Mouse (Mus musculus) gastrocnemius, adult 2 months (tissue): Measurements from ENCODE around the gene Hcar1. TPM values are rescaled to one million over a fixed set of nuclear protein-coding genes. Genes with fewer than 3 reads are reported as not detected.

Experiments used
- DNase-seq: peaks from one replicate; pipeline ENCODE4 v3.0.0; 2022
- H3K27ac ChIP-seq: fragments of 200-600 bp; 2 replicates; pipeline ENCODE4 v1.8.1; 2022; ENCODE audit warnings: mild to moderate bottlenecking
- H3K4me3 ChIP-seq: fragments of 200-600 bp; 2 replicates; pipeline ENCODE4 v1.8.1; 2022; ENCODE audit warnings: mild to moderate bottlenecking, moderate library complexity
- CTCF ChIP-seq: fragments of 200-600 bp; IDR thresholded peaks from 2 replicates; pipeline ENCODE4 v1.8.1; 2022; ENCODE audit warnings: antibody characterized with exemption, mild to moderate bottlenecking, moderate library complexity
- intact Hi-C: fragments of 180-260 bp; cut with DNase I; formaldehyde crosslinking; loops from one replicate; pipeline ENCODE4 v1.15.1; 2025
- total RNA-seq, 2 experiments: library from RNA; stranded (reverse); gene quantifications; 2 replicates each; pipeline ENCODE4 v1.2.3; 2021

The Hcar1 gene
- total RNA-seq, 2 experiments from 2014 or later = 0.08 to 0.17 TPM

DNA sequence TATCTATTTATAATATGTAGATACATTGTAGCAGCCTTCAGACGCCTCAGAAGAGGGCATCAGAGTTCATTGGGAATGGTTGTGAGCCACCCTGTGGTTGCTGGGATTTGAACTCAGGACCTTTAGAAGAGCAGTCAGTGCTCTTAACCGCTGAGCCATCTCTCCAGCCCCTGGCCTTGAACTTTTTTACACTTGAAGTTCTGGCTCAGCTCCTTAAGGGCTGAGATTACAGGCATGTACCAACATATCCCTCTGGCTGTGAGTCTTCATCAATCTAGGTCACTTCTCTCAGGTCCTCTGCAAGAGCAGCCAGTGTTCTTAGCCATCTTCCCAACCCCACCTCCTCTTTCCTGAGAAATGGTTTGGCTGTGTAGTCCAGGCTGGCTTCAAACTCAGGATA lies 10.5 kb upstream of the Hcar1 start:
- no peak for TF ChIP-seq CTCF
- intact Hi-C loops = no loop called here
- no peak overlapping the region for H3K4me3 ChIP-seq
- no peak for DNase-seq
- no peak overlapping the region for H3K27ac ChIP-seq

DNA sequence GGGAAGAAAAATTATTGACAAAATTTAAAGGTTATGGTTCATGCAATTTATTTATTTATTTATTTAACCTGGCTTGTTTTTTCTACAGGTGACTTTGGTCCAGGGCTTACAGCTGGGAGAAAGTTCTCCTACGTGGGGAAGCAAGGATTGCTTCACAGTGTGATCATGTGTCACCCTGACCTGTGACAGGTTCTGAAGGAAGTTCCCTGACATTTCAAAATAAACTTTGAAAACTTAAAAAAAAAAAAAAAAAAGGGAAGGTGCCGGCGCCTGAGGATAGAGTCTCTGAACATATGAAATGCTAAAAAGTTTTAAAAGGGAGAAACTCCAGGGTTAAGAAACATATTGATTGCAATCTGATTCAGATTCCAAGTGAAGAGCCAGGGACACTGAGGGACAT lies 6.5 kb upstream of the Hcar1 start:
- no peak overlapping the region for H3K27ac ChIP-seq
- H3K4me3 ChIP-seq = no peak overlapping the region
- intact Hi-C loops = no loop called here
- no peak for DNase-seq
- TF ChIP-seq CTCF = no peak

DNA sequence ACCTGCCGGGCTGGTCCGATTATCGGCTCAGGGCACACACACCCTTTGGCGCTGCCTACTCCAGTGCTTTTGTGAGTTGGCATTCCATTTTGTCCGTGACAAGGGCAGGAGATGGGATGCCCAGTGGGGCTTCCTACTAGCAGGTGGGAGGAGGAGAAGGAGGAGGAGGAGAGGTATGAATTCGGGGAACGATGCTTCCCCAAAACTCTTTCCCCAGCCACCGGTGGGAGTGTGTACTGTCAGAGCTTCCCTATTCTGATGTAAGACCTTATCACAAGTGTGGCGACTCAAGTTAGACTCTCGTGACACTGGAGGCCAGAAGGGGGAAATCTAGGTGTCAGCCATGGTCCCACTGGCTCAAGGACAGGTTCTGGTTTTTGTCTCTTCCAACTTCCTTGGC lies 4.5 kb upstream of the Hcar1 start:
- intact Hi-C loops = no loop called here
- no peak overlapping the region for H3K27ac ChIP-seq
- TF ChIP-seq CTCF = no peak
- DNase-seq = no peak
- no peak overlapping the region for H3K4me3 ChIP-seq

DNA sequence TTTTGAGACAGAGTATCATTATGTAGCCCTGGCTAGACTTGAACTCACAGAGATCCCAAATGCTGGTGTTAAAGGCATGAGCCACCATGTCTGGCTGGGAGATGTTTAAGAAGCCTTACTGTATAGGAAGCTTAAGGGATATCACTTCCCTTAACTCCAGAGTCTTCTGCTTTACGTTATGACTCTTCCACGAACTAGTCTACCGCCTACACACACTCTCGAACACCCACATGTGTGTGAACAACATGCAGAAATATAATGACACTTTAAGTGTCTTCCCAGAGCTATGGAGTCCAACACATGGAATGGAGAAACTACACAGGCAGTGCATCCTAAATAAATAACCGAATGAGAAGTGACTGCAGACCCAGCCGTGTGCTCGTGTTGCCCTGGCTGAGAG lies 4.1 kb upstream of the Hcar1 start:
- intact Hi-C loops = no loop called here
- H3K4me3 ChIP-seq = no peak overlapping the region

DNA sequence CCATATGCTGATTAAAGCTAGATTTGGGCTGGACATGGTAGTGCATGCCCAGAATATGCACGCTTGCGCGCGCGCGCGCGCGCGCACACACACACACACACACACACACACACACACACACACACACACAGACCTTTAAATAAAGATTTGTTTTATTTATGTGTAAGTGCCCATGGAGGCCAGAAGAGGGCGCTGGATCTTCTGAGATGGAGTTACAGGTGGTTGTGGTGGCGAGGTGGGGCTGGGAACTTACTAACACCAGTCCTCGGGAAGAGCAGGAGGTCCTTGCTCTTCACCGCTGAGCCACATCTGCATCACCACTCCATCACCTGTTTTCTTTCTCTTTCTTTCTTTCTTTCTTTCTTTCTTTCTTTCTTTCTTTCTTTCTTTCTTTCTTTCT lies 958 bp upstream of the Hcar1 start:
- Histone ChIP-seq H3K4me3 (no peak overlapping the region), H3K27ac (no peak overlapping the region)
- DNase-seq = no peak
- TF ChIP-seq CTCF = peak; percentile 5; the same call in 1 of the 2 replicates
- intact Hi-C loops = no loop called here

More for the DNA sequence above, 4.1 kb upstream of the Hcar1 start:
- no peak for DNase-seq
- H3K27ac ChIP-seq = no peak overlapping the region
- TF ChIP-seq CTCF = no peak

DNA sequence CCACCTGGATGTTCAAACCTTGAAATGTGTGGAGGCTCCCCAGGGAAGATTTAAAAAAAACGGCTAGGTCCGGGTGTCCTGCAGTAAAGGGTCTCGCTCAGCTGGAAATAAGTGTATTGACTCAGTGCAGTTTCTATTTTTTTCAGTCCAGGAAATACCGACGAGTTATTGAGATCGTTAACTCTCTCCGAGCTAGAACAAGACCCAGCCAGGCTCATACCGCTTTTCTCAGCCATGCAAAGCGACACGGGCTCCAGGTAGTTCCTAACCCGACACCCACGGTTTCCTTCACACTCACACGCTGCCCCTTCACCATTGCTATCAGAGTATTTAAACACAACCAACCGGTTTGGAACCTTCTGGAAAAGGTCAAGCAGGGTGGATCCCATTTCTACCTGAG lies 1.8 kb downstream of the Hcar1 start:
- no peak for DNase-seq
- intact Hi-C loops = no loop called here
- H3K27ac ChIP-seq = no peak overlapping the region
- H3K4me3 ChIP-seq = peak overlapping the region; percentile 40
- no peak for TF ChIP-seq CTCF

DNA sequence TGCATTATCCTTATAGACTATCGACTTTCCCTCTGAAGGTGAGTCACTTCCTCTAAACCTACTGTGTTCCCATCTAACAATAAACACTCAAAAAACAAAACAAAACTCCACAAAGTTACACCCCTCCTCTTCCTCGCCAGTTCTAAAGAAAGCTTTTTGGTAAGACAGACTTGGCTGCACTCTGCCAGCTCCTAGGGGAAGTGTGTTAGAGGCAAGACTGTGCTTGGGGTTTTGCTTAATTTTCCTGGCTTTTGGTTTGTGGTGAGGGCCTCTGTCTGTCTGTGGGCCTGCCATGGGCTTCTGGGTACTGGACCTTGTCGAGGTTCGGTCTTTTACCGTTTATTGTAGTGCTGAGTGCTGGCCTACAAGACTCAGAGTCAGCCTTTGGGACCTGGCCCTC lies 5.6 kb downstream of the Hcar1 start:
- intact Hi-C loops = no loop called here
- no peak for TF ChIP-seq CTCF
- H3K27ac ChIP-seq = no peak overlapping the region
- DNase-seq = no peak
- H3K4me3 ChIP-seq = no peak overlapping the region

DNA sequence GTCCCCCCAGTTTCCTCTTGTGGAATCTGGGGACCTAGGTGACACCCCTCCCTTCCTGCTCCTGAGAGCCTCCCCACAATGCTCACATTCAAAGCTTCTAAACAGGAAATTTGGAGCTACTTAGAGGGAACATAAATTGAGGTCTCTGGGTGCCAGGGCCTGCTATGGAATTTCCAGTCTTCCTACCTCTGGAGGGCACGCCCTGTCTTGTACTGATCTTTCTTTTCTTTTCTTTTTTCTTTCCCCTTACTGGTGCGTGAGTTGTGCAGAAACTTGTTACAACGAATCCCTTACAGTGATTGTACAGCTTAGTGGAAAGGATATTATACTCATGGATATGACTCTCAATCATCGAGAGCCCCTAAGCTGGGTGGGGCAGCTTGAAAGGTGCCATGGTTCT lies 10.2 kb downstream of the Hcar1 start:
- intact Hi-C loops = no loop called here
- Histone ChIP-seq H3K27ac (no peak overlapping the region), H3K4me3 (no peak overlapping the region)
- no peak for TF ChIP-seq CTCF
- no peak for DNase-seq

DNA sequence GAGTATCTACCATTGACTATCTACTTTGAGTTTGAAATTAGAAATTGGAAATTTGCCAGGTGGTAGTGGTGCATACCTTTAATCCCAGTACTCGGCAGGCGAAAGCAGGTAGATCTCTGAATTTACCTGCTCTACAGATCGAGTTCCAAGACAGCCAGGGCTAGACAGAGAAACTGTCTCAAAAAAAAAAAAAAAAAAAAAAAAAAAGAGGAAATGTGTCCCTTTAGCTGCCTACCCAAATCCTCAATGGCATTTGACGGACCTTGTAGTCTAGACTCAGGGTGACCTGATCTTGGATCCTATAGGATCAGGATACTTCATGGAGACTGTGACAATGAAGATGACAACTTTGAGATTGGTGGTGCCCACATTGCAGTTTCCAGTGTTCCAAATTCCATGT lies 13.4 kb downstream of the Hcar1 start:
- no peak overlapping the region for H3K4me3 ChIP-seq
- H3K27ac ChIP-seq = no peak overlapping the region
- intact Hi-C loops = no loop called here
- TF ChIP-seq CTCF = no peak
- no peak for DNase-seq

DNA sequence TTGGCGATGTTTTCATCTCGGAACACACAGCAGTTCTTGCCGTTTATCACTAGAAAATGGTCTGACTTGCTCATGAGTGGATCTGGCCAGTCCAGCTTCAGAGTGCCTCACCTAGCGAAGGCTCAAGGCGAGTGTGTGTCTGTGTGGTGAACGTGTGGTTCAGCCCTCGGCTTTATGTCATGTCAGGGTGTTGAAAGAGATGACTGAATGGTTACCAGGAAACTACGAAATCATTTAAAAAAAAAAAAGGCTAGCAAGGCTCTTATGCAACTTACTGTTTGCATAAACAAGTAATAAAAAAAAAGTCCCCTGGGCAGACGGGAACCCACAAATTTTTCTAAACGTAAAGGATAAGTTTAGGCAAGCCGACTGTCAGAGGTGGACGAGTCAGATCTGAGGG lies 14.5 kb downstream of the Hcar1 start, which contains the start of gene Hcar2:
Gene Hcar2, minus strand, starts transcription at position 135 of the 400 bp plus-strand sequence.
- no peak within 1 kb of the TSS for H3K27ac ChIP-seq
- intact Hi-C loops = no loop called here

DNA sequence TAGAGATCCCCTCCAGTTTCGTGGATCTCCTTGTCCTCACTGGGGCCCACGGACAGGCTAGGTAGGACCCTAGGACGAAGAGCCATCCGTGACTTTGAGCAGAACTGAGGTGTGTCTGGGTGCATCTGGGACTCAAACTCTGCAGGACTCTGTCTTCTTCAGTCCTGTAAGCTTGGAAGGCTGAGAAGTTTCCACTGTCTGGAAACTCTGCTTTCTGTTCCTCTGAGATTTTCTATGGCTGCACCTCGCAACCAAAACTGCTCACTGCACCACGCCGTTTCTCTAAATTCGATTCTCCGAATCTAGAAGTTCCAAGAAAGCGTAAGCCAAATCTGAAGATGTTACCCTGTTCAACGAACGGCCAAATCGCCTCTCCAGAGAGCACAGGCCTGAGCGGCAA lies 15.9 kb downstream of the Hcar1 start:
- intact Hi-C loops = no loop called here

More for the DNA sequence above, 14.5 kb downstream of the Hcar1 start, which contains the start of gene Hcar2:
- no peak within 1 kb of the TSS for H3K4me3 ChIP-seq
- no peak for DNase-seq
- TF ChIP-seq CTCF = no peak

DNA sequence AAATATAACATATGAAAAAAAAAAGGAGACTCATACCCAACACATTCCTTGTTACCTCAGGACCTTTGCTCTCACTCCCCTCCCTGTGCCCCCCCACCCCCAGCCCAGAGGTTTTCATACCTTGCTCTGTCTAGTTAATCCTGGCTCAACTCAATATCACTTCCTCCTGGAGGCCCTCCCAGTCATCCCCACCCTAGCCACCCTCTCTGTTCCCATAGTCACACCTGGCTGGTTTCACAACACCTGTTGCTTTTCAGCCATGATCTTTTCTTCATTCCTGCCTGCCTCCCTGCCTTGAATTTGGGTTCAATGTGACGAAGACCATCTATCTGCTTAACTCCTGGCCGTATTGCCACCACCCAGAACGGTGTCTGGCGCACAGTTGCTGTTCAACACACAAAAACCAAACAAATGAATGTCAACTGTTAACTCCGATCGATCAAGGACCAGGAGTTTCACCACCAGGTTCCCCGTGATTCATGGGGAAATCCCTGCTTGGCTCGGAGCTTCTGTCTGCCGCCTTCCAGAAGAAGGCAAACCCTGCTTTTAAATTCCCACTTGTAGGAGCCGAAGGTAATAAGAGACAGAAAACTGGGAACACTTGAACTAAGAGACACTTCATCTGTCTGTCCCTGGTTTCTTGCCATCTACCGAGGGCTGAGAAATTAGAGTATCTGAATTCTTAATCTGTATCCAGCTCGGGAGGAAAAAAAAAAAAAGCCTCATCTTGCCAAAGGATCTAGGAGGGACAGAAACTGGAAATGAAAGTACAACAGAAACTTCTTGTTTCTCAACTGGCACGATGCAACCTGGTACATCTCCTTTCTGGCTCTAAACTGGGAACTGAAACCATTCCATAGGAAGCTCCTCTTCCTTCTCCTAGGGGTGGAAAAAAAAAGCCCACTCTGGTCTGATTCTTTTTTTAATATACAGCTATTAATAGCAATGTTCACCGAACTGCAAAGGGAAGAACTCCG lies 17.2 kb downstream of the Hcar1 start:
- no peak for DNase-seq
- peak overlapping the region; percentile 66 for H3K4me3 ChIP-seq
- intact Hi-C loops = no loop called here
- no peak for TF ChIP-seq CTCF
- peak overlapping the region; percentile 41 for H3K27ac ChIP-seq

More for the DNA sequence above, 15.9 kb downstream of the Hcar1 start:
- Histone ChIP-seq H3K4me3 (peak overlapping the region; percentile 66; the same call in 1 of the 2 replicates), H3K27ac (no peak overlapping the region)
- DNase-seq = no peak
- no peak for TF ChIP-seq CTCF

DNA sequence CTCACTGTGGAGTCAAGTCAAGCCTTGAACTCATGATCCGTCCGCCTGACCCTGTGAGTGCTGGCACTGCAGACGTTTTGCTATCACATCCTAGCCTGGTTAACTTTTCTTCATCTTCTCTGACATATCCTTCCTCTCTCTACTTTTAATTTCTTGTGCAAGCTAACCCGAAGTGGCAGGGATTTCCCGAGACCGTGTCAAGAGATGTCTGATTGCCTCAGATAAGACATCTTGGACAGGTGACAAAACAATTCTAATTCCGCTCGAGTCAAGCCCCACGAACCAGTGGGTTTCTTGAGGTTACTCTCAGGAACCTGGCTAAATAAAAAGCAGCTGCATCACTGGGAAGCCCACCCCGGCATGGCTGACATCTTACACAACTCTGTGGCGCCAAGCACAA lies 21.0 kb downstream of the Hcar1 start:
- intact Hi-C loops = no loop called here
- no peak for TF ChIP-seq CTCF

DNA sequence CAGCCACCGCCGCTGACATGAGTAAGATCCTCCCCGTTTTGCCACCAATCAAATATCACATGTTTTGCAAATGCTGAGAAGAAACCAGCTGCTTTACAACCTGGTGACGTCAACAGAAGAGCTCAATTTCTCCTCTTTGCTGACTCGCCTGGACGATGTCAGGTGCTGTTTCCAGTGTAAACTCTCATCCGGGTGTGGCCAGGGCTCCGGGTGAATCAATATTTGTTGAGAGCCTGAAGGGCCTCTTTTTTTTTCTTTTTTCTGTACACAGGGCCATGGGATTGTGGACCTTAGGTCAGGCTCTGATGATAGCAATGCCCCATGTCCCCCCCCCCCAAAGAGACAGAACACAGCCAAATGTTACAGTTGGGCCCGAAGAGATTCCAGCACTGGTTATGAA lies 25.3 kb downstream of the Hcar1 start:
- Histone ChIP-seq H3K27ac (no peak overlapping the region), H3K4me3 (no peak overlapping the region)
- no peak for DNase-seq
- TF ChIP-seq CTCF = no peak
- intact Hi-C loops = no loop called here

More for the DNA sequence above, 21.0 kb downstream of the Hcar1 start:
- no peak overlapping the region for H3K4me3 ChIP-seq
- no peak overlapping the region for H3K27ac ChIP-seq
- DNase-seq = no peak
